Mouse (Mus musculus) hindlimb bud, embryonic 11.5 days (tissue): ENCODE data around the gene Gm20838.
"Not testable (repeated sequence)": the region's sequence is repeated elsewhere in the genome, so short reads cannot be mapped to it uniquely, and the experiment has no call there.

ENCODE experiments used
- DNase-seq: peaks from one replicate; pipeline ENCODE4 v3.0.0-alpha.2; 2012; ENCODE audit warnings: low read depth, low spot score; ENCODE audit errors: extremely low spot score

Gm20838 gene

DNA sequence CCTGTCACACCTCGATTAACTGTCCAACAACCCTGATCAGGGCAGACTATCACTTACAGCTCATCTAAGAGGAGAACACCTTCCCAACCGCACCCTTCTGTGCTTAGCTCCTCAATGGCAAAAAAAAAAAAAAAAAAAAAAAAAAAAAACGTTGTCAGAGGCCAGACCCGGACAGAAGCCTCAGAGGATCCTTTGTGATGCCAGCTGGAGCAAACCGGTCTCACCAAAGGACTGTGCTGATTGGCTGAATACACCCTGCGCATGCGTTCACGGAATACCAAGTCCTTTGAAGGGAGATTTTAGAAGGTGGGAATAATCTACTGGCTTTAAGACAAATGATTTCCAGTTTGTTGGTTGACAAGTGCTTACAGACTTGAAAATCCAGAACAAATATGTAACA, at the start of gene Gm20838:
Gene Gm20838 (minus strand): TSS at position 101 of the 400 bp plus-strand sequence.
- not testable (repeated sequence) for DNase-seq
